Mouse (Mus musculus) liver, postnatal 0 days (tissue): ENCODE measurements around the gene Il1r1. TPM values are rescaled to one million over a fixed set of nuclear protein-coding genes. Genes with fewer than 3 reads are reported as not detected.

ENCODE experiments used
- ATAC-seq: fragments of 200-750 bp; cut with Nextera tagmentation; 2 replicates; pipeline ENCODE4 v1.8.0; 2017; ENCODE audit warnings: mild to moderate bottlenecking, moderate library complexity
- DNase-seq: peaks from one replicate; pipeline ENCODE4 v3.0.0-alpha.2; 2016
- H3K27ac ChIP-seq: fragments of 300-500 bp; sonication (generic); 2 replicates; pipeline ENCODE4 v1.5.1; 2014; ENCODE audit warnings: antibody characterized with exemption, moderate library complexity, mild to moderate bottlenecking, low read depth
- H3K27me3 ChIP-seq: fragments of 300-500 bp; sonication (generic); 2 replicates; pipeline ENCODE4 v1.6.1; 2014; ENCODE audit warnings: low read length, control low read depth, mixed read lengths; ENCODE audit not compliant: insufficient read depth
- H3K36me3 ChIP-seq: fragments of 300-500 bp; sonication (generic); replicated peaks from 2 replicates; pipeline ENCODE4 v1.6.1; 2014; ENCODE audit warnings: mild to moderate bottlenecking, control low read depth, low read length, moderate library complexity, mixed read lengths; ENCODE audit not compliant: insufficient read depth
- H3K4me1 ChIP-seq: fragments of 300-500 bp; sonication (generic); 2 replicates; pipeline ENCODE4 v1.6.1; 2014; ENCODE audit warnings: antibody characterized with exemption, mild to moderate bottlenecking, control low read depth; ENCODE audit not compliant: insufficient read depth
- H3K4me2 ChIP-seq: fragments of 300-500 bp; sonication (generic); 2 replicates; pipeline ENCODE4 v1.6.1; 2014; ENCODE audit warnings: low read depth, mild to moderate bottlenecking, low read length, moderate library complexity, mixed read lengths
- H3K4me3 ChIP-seq: fragments of 300-500 bp; sonication (generic); 2 replicates; pipeline ENCODE4 v1.5.1; 2014; ENCODE audit warnings: low read depth, low read length
- H3K9ac ChIP-seq: fragments of 300-500 bp; sonication (generic); replicated peaks from 2 replicates; pipeline ENCODE4 v1.6.1; 2014; ENCODE audit warnings: mild to moderate bottlenecking, moderate library complexity
- H3K9me3 ChIP-seq: fragments of 300-500 bp; sonication (generic); 2 replicates; pipeline ENCODE4 v1.6.1; 2016; ENCODE audit warnings: mild to moderate bottlenecking, control low read depth, low read length, mixed read lengths
- CTCF ChIP-seq: sonication (generic); IDR thresholded peaks from 2 replicates; pipeline ENCODE4 v1.5.1; 2016; ENCODE audit warnings: antibody characterized with exemption, low read depth
- EP300 ChIP-seq: IDR thresholded peaks from 2 replicates; pipeline ENCODE4 v1.6.1; 2016; ENCODE audit warnings: antibody characterized with exemption, low read depth, mild to moderate bottlenecking
- WGBS: fragments of 180-500 bp; shearing (Covaris S2); extraction: QIAGEN DNeasy Blood & Tissue Kit; methylation state at CpG from one replicate; pipeline ENCODE4 v1.1.7; 2014; ENCODE audit not compliant: insufficient replicate concordance; 5-methylcytosine and 5-hydroxymethylcytosine counted together
- polyA plus RNA-seq: library from polyadenylated mRNA; unstranded; fragments of >200 nt; fragmentation: Nextera tagmentation; extraction: Ambion mirVana; gene quantifications from 2 replicates; pipeline ENCODE4 v1.2.1, GENCODE M21; 2015

The Il1r1 gene
- polyA plus RNA-seq, 1 experiment from 2014 or later: 15.1 TPM

GRCm38 (mm10) chr1:40317657-40318056 lies 92.8 kb downstream of the Il1r1 start:
- Histone ChIP-seq H3K27ac (no peak overlapping the region), H3K9ac (no peak overlapping the region), H3K36me3 (peaks cover 10% of the 10 kb centered on the region), H3K4me3 (no peak overlapping the region), H3K9me3 (no peaks in the 10 kb centered on the region), H3K4me2 (no peak overlapping the region), H3K27me3 (no peaks in the 10 kb centered on the region), H3K4me1 (peaks cover 14% of the 10 kb centered on the region)
- WGBS: 88% methylated on average over 8 of the region's 8 CpGs
- no peak for TF ChIP-seq EP300
- no peak for TF ChIP-seq CTCF
- ATAC-seq (no peak), DNase-seq (no peak)

GRCm38 (mm10) chr1:40321824-40322223 lies 96.9 kb downstream of the Il1r1 start:
- Histone ChIP-seq H3K4me1 (peaks cover 40% of the 10 kb centered on the region), H3K4me3 (no peak overlapping the region), H3K36me3 (no peaks in the 10 kb centered on the region), H3K27me3 (no peaks in the 10 kb centered on the region), H3K27ac (peak overlapping the region; percentile 29; the same call in 1 of the 2 replicates), H3K4me2 (0 out of 2 replicates have a peak overlapping the region, but pooled peaks have one; percentile 18), H3K9me3 (no peaks in the 10 kb centered on the region), H3K9ac (0 out of 2 replicates have a peak overlapping the region, but pooled peaks have one; percentile 21)
- no peak for TF ChIP-seq EP300
- TF ChIP-seq CTCF: no peak
- DNase-seq (no peak), ATAC-seq (0 out of 2 replicates have a peak, but pooled peaks have one; percentile 20)
- WGBS: 30% methylated on average over 6 of the region's 6 CpGs

- no peak for ATAC-seq
- WGBS: 35% methylated on average over 3 of the region's 3 CpGs
Observed at GRCm38 (mm10) chr1:40322543-40322942, 97.7 kb downstream of the Il1r1 start.

GRCm38 (mm10) chr1:40324457-40324856 lies 99.6 kb downstream of the Il1r1 start, which contains the start of gene Il1rl2:
Gene Il1rl2, plus strand, starts transcription at chr1:40324610.
- H3K27ac ChIP-seq: 0 out of 2 replicates have a peak within 1 kb of the TSS, but pooled peaks have one; percentile 39
- H3K4me1 ChIP-seq: peaks cover 40% of the 10 kb centered on the region
- TF ChIP-seq EP300 (no peak), CTCF (no peak)
- peak within 1 kb of the TSS; percentile 94 for H3K4me2 ChIP-seq
- H3K9me3 ChIP-seq: no peaks in the 10 kb centered on the region
- no peaks in the 10 kb centered on the region for H3K36me3 ChIP-seq
- 30% methylated on average over 6 of the region's 6 CpGs for WGBS
- no peaks in the 10 kb centered on the region for H3K27me3 ChIP-seq
- ATAC-seq (no peak), DNase-seq (no peak)
- H3K9ac ChIP-seq: peak within 1 kb of the TSS; percentile 59
- peak within 1 kb of the TSS; percentile 43 for H3K4me3 ChIP-seq

More at GRCm38 (mm10) chr1:40322543-40322942, 97.7 kb downstream of the Il1r1 start:
- Histone ChIP-seq H3K27ac (peak overlapping the region; percentile 29; the same call in 1 of the 2 replicates), H3K27me3 (no peaks in the 10 kb centered on the region), H3K4me3 (no peak overlapping the region), H3K9ac (no peak overlapping the region; the same call in 1 of the 2 replicates), H3K4me1 (peaks cover 40% of the 10 kb centered on the region), H3K4me2 (0 out of 2 replicates have a peak overlapping the region, but pooled peaks have one; percentile 18), H3K36me3 (no peaks in the 10 kb centered on the region), H3K9me3 (no peaks in the 10 kb centered on the region)
- no peak for DNase-seq
- TF ChIP-seq EP300: no peak
- TF ChIP-seq CTCF: no peak

- Histone ChIP-seq H3K4me2 (peak overlapping the region; percentile 94), H3K4me1 (peaks cover 40% of the 10 kb centered on the region), H3K36me3 (no peaks in the 10 kb centered on the region), H3K9me3 (no peaks in the 10 kb centered on the region), H3K9ac (peak overlapping the region; percentile 59), H3K27ac (no peak overlapping the region), H3K4me3 (peak overlapping the region; percentile 43), H3K27me3 (no peaks in the 10 kb centered on the region)
- WGBS: 3% methylated on average over 22 of the region's 22 CpGs
- no peak for DNase-seq
- ATAC-seq: peak; percentile 55
- TF ChIP-seq EP300 (no peak), CTCF (no peak)
Observed at GRCm38 (mm10) chr1:40324955-40325702, 100.2 kb downstream of the Il1r1 start.

- Histone ChIP-seq H3K4me3 (peak overlapping the region; percentile 43), H3K9ac (peak overlapping the region; percentile 59), H3K36me3 (no peaks in the 10 kb centered on the region), H3K27me3 (no peaks in the 10 kb centered on the region), H3K27ac (no peak overlapping the region), H3K4me1 (peaks cover 40% of the 10 kb centered on the region), H3K4me2 (peak overlapping the region; percentile 94), H3K9me3 (no peaks in the 10 kb centered on the region)
- 24% methylated on average over 27 of the region's 29 CpGs for WGBS
- ATAC-seq (peak; percentile 40; the same call in 1 of the 2 replicates), DNase-seq (peak; percentile 33)
- no peak for TF ChIP-seq CTCF
- TF ChIP-seq EP300: no peak
Observed at GRCm38 (mm10) chr1:40325711-40326327, 100.9 kb downstream of the Il1r1 start.
